Mouse (Mus musculus) liver, embryonic 15.5 days (tissue): ENCODE results near the gene Camta1. TPM values are rescaled to one million over a fixed set of nuclear protein-coding genes. Genes with fewer than 3 reads are reported as not detected.

Source experiments
- ATAC-seq: fragments of 200-750 bp; cut with Nextera tagmentation; 2 replicates; pipeline ENCODE4 v1.8.0; 2017; ENCODE audit warnings: moderate number of reproducible peaks, mild to moderate bottlenecking, moderate library complexity; ENCODE audit not compliant: insufficient read depth
- H3K27ac ChIP-seq: fragments of 300-500 bp; sonication (generic); replicated peaks from 2 replicates; pipeline ENCODE4 v1.5.1; 2015; ENCODE audit warnings: mild to moderate bottlenecking, inconsistent platforms
- H3K27me3 ChIP-seq: fragments of 300-500 bp; sonication (generic); 2 replicates; pipeline ENCODE4 v1.6.1; 2015; ENCODE audit warnings: mild to moderate bottlenecking, inconsistent platforms
- H3K36me3 ChIP-seq: fragments of 300-500 bp; sonication (generic); replicated peaks from 2 replicates; pipeline ENCODE4 v1.6.1; 2015; ENCODE audit warnings: moderate library complexity, mild to moderate bottlenecking, inconsistent platforms
- H3K4me1 ChIP-seq: fragments of 300-500 bp; sonication (generic); replicated peaks from 2 replicates; pipeline ENCODE4 v1.6.1; 2015; ENCODE audit warnings: inconsistent platforms
- H3K4me2 ChIP-seq: fragments of 300-500 bp; sonication (generic); 2 replicates; pipeline ENCODE4 v1.6.1; 2015; ENCODE audit warnings: moderate library complexity, mild to moderate bottlenecking, inconsistent platforms
- H3K4me3 ChIP-seq: fragments of 300-500 bp; sonication (generic); replicated peaks from 2 replicates; pipeline ENCODE4 v1.5.1; 2015; ENCODE audit warnings: mild to moderate bottlenecking, inconsistent platforms
- H3K9ac ChIP-seq: fragments of 300-500 bp; sonication (generic); 2 replicates; pipeline ENCODE4 v1.6.1; 2015; ENCODE audit warnings: moderate library complexity, mild to moderate bottlenecking, inconsistent platforms
- H3K9me3 ChIP-seq: fragments of 300-500 bp; sonication (generic); replicated peaks from 2 replicates; pipeline ENCODE4 v1.6.1; 2016; ENCODE audit warnings: inconsistent platforms
- WGBS: fragments of 180-500 bp; shearing (Covaris S2); methylation state at CpG from one replicate; pipeline ENCODE4 v1.1.7; 2015; ENCODE audit warnings: mixed read lengths; ENCODE audit not compliant: insufficient replicate concordance; 5-methylcytosine and 5-hydroxymethylcytosine counted together
- polyA plus RNA-seq: library from polyadenylated mRNA; unstranded; fragments of >200 nt; fragmentation: Nextera tagmentation; extraction: Ambion mirVana; gene quantifications from 2 replicates; pipeline ENCODE4 v1.2.1, GENCODE M21; 2015

Gene Camta1
- polyA plus RNA-seq, 1 experiment from 2014 or later, result 31.1 TPM

- 79% methylated on average over 3 of the region's 3 CpGs for WGBS
These were observed 380.7 kb downstream of the Camta1 start for GRCm38 (mm10) chr4:151480928-151481327.

GRCm38 (mm10) chr4:151477950-151478349 lies 383.7 kb downstream of the Camta1 start:
- Histone ChIP-seq H3K36me3 (no peaks in the 10 kb centered on the region), H3K9ac (no peak overlapping the region), H3K4me3 (no peak overlapping the region), H3K27me3 (no peaks in the 10 kb centered on the region; the same call in 1 of the 2 replicates), H3K4me1 (no peaks in the 10 kb centered on the region), H3K27ac (no peak overlapping the region), H3K4me2 (no peak overlapping the region), H3K9me3 (no peaks in the 10 kb centered on the region)
- 57% methylated on average over 6 of the region's 6 CpGs for WGBS
- no peak for ATAC-seq

More at GRCm38 (mm10) chr4:151480928-151481327, 380.7 kb downstream of the Camta1 start:
- no peak overlapping the region for H3K4me3 ChIP-seq
- no peak overlapping the region for H3K9ac ChIP-seq
- H3K4me1 ChIP-seq, result no peaks in the 10 kb centered on the region
- no peaks in the 10 kb centered on the region for H3K36me3 ChIP-seq
- H3K27ac ChIP-seq, result no peak overlapping the region
- ATAC-seq, result no peak
- no peaks in the 10 kb centered on the region for H3K9me3 ChIP-seq
- H3K27me3 ChIP-seq, result no peaks in the 10 kb centered on the region
- no peak overlapping the region for H3K4me2 ChIP-seq

GRCm38 (mm10) chr4:151474895-151475470 lies 386.7 kb downstream of the Camta1 start:
- no peak overlapping the region for H3K9ac ChIP-seq
- H3K4me1 ChIP-seq, result no peaks in the 10 kb centered on the region
- no peaks in the 10 kb centered on the region for H3K9me3 ChIP-seq
- 77% methylated on average over 16 of the region's 16 CpGs for WGBS
- ATAC-seq, result no peak
- H3K27ac ChIP-seq, result no peak overlapping the region
- H3K36me3 ChIP-seq, result no peaks in the 10 kb centered on the region
- H3K27me3 ChIP-seq, result no peaks in the 10 kb centered on the region; the same call in 1 of the 2 replicates
- H3K4me3 ChIP-seq, result no peak overlapping the region
- no peak overlapping the region for H3K4me2 ChIP-seq

GRCm38 (mm10) chr4:151471886-151472285 lies 389.8 kb downstream of the Camta1 start:
- Histone ChIP-seq H3K36me3 (no peaks in the 10 kb centered on the region), H3K4me3 (no peak overlapping the region), H3K27ac (no peak overlapping the region), H3K4me2 (no peak overlapping the region), H3K9me3 (no peaks in the 10 kb centered on the region), H3K9ac (no peak overlapping the region), H3K27me3 (no peaks in the 10 kb centered on the region; the same call in 1 of the 2 replicates), H3K4me1 (no peaks in the 10 kb centered on the region)
- WGBS, result 63% methylated on average over 4 of the region's 4 CpGs
- ATAC-seq, result no peak

- 61% methylated on average over 5 of the region's 5 CpGs for WGBS
- ATAC-seq, result no peak
- H3K36me3 ChIP-seq, result no peaks in the 10 kb centered on the region
- no peak overlapping the region for H3K4me3 ChIP-seq
- H3K9ac ChIP-seq, result no peak overlapping the region
- no peaks in the 10 kb centered on the region for H3K9me3 ChIP-seq
- no peaks in the 10 kb centered on the region for H3K27me3 ChIP-seq
- no peaks in the 10 kb centered on the region for H3K4me1 ChIP-seq
- no peak overlapping the region for H3K27ac ChIP-seq
- no peak overlapping the region for H3K4me2 ChIP-seq
These were observed 393.3 kb downstream of the Camta1 start for GRCm38 (mm10) chr4:151468381-151468780.

GRCm38 (mm10) chr4:151458686-151459085 lies 403.0 kb downstream of the Camta1 start:
- ATAC-seq, result no peak
- 65% methylated on average over 11 of the region's 11 CpGs for WGBS
- H3K4me1 ChIP-seq, result no peaks in the 10 kb centered on the region

GRCm38 (mm10) chr4:151454611-151455010 lies 407.1 kb downstream of the Camta1 start:
- Histone ChIP-seq H3K27ac (no peak overlapping the region), H3K9me3 (no peaks in the 10 kb centered on the region), H3K4me1 (no peaks in the 10 kb centered on the region), H3K27me3 (no peaks in the 10 kb centered on the region), H3K36me3 (no peaks in the 10 kb centered on the region), H3K4me2 (no peak overlapping the region), H3K4me3 (no peak overlapping the region), H3K9ac (no peak overlapping the region)
- 62% methylated on average over 3 of the region's 3 CpGs for WGBS
- no peak for ATAC-seq

More at GRCm38 (mm10) chr4:151458686-151459085, 403.0 kb downstream of the Camta1 start:
- no peaks in the 10 kb centered on the region for H3K36me3 ChIP-seq
- H3K27ac ChIP-seq, result no peak overlapping the region
- H3K4me3 ChIP-seq, result no peak overlapping the region
- no peaks in the 10 kb centered on the region for H3K9me3 ChIP-seq
- H3K9ac ChIP-seq, result no peak overlapping the region
- no peak overlapping the region for H3K4me2 ChIP-seq
- H3K27me3 ChIP-seq, result no peaks in the 10 kb centered on the region

GRCm38 (mm10) chr4:151454065-151454464 lies 407.6 kb downstream of the Camta1 start:
- H3K4me3 ChIP-seq, result no peak overlapping the region
- no peak for ATAC-seq
- H3K27me3 ChIP-seq, result no peaks in the 10 kb centered on the region
- H3K4me2 ChIP-seq, result no peak overlapping the region
- no peak overlapping the region for H3K27ac ChIP-seq
- 58% methylated on average over 3 of the region's 3 CpGs for WGBS
- H3K36me3 ChIP-seq, result no peaks in the 10 kb centered on the region
- no peaks in the 10 kb centered on the region for H3K9me3 ChIP-seq
- H3K4me1 ChIP-seq, result no peaks in the 10 kb centered on the region
- H3K9ac ChIP-seq, result no peak overlapping the region

- Histone ChIP-seq H3K27ac (no peak overlapping the region), H3K4me2 (no peak overlapping the region), H3K4me3 (no peak overlapping the region), H3K9me3 (no peaks in the 10 kb centered on the region), H3K27me3 (no peaks in the 10 kb centered on the region), H3K36me3 (no peaks in the 10 kb centered on the region), H3K4me1 (no peaks in the 10 kb centered on the region), H3K9ac (no peak overlapping the region)
- no peak for ATAC-seq
- WGBS, result 58% methylated on average over 6 of the region's 6 CpGs
These were observed 409.8 kb downstream of the Camta1 start for GRCm38 (mm10) chr4:151451885-151452284.

GRCm38 (mm10) chr4:151449981-151450380 lies 411.7 kb downstream of the Camta1 start:
- Histone ChIP-seq H3K9me3 (no peaks in the 10 kb centered on the region), H3K4me3 (no peak overlapping the region), H3K27ac (no peak overlapping the region), H3K4me1 (no peaks in the 10 kb centered on the region), H3K36me3 (no peaks in the 10 kb centered on the region), H3K4me2 (no peak overlapping the region), H3K9ac (no peak overlapping the region), H3K27me3 (no peaks in the 10 kb centered on the region)
- ATAC-seq, result no peak
- 36% methylated on average over 8 of the region's 8 CpGs for WGBS

- H3K27ac ChIP-seq, result no peak overlapping the region
- no peak overlapping the region for H3K4me3 ChIP-seq
- H3K27me3 ChIP-seq, result no peaks in the 10 kb centered on the region
- no peak overlapping the region for H3K9ac ChIP-seq
- 77% methylated on average over 2 of the region's 2 CpGs for WGBS
- H3K4me2 ChIP-seq, result no peak overlapping the region
- ATAC-seq, result no peak
- no peaks in the 10 kb centered on the region for H3K9me3 ChIP-seq
- no peaks in the 10 kb centered on the region for H3K36me3 ChIP-seq
- H3K4me1 ChIP-seq, result no peaks in the 10 kb centered on the region
These were observed 413.3 kb downstream of the Camta1 start for GRCm38 (mm10) chr4:151448341-151448740.

- no peaks in the 10 kb centered on the region for H3K4me1 ChIP-seq
- H3K27ac ChIP-seq, result no peak overlapping the region
- H3K4me3 ChIP-seq, result no peak overlapping the region
- H3K27me3 ChIP-seq, result no peaks in the 10 kb centered on the region
- ATAC-seq, result no peak
- H3K9me3 ChIP-seq, result no peaks in the 10 kb centered on the region
- no peak overlapping the region for H3K4me2 ChIP-seq
- 64% methylated on average over 4 of the region's 4 CpGs for WGBS
- H3K9ac ChIP-seq, result no peak overlapping the region
- H3K36me3 ChIP-seq, result no peaks in the 10 kb centered on the region
These were observed 417.0 kb downstream of the Camta1 start for GRCm38 (mm10) chr4:151444665-151445064.
